Mouse (Mus musculus) midbrain, postnatal 0 days (tissue): ENCODE data around the gene Slc16a3. TPM values are rescaled to one million over a fixed set of nuclear protein-coding genes. Genes with fewer than 3 reads are reported as not detected.
A peak's percentile ranks its signal among the peaks of the same experiment; 100 is the strongest.

Experiments
- ATAC-seq: fragments of 200-750 bp; cut with Nextera tagmentation; 2 replicates; pipeline ENCODE4 v1.8.0; 2017; ENCODE audit warnings: moderate number of reproducible peaks, mild to moderate bottlenecking, moderate TSS enrichment, moderate library complexity; ENCODE audit not compliant: low FRiP score
- DNase-seq: peaks from one replicate; pipeline ENCODE4 v3.0.0-alpha.2; 2015; ENCODE audit warnings: low spot score
- H3K27ac ChIP-seq: fragments of 300-500 bp; sonication (generic); 2 replicates; pipeline ENCODE4 v1.5.1; 2014; ENCODE audit warnings: low read depth, mild to moderate bottlenecking, low read length, mixed read lengths
- H3K27me3 ChIP-seq: fragments of 300-500 bp; sonication (generic); 2 replicates; pipeline ENCODE4 v1.6.1; 2014; ENCODE audit warnings: low read length, control low read depth, mixed read lengths; ENCODE audit not compliant: insufficient read depth
- H3K36me3 ChIP-seq: fragments of 300-500 bp; sonication (generic); 2 replicates; pipeline ENCODE4 v1.6.1; 2014; ENCODE audit warnings: low read length, control low read depth, mixed read lengths; ENCODE audit not compliant: insufficient read depth
- H3K4me1 ChIP-seq: fragments of 300-500 bp; sonication (generic); 2 replicates; pipeline ENCODE4 v1.6.1; 2014; ENCODE audit warnings: mild to moderate bottlenecking, control low read depth, antibody characterized with exemption, low read length, mixed read lengths; ENCODE audit not compliant: insufficient read depth
- H3K4me2 ChIP-seq: fragments of 300-500 bp; sonication (generic); 2 replicates; pipeline ENCODE4 v1.6.1; 2014; ENCODE audit warnings: low read depth, mild to moderate bottlenecking, low read length, mixed read lengths; ENCODE audit not compliant: poor library complexity, severe bottlenecking
- H3K4me3 ChIP-seq: fragments of 300-500 bp; sonication (generic); 2 replicates; pipeline ENCODE4 v1.5.1; 2014; ENCODE audit warnings: low read depth, mild to moderate bottlenecking, low read length, moderate library complexity
- H3K9ac ChIP-seq: fragments of 300-500 bp; sonication (generic); replicated peaks from 2 replicates; pipeline ENCODE4 v1.6.1; 2014; ENCODE audit warnings: mild to moderate bottlenecking, low read length, moderate library complexity, mixed read lengths; ENCODE audit not compliant: poor library complexity, severe bottlenecking
- H3K9me3 ChIP-seq: fragments of 300-500 bp; sonication (generic); 2 replicates; pipeline ENCODE4 v1.6.1; 2016; ENCODE audit warnings: low read length, control low read depth
- CTCF ChIP-seq: IDR thresholded peaks from 2 replicates; pipeline ENCODE4 v1.5.1; 2016; ENCODE audit warnings: antibody characterized with exemption, mild to moderate bottlenecking
- WGBS: fragments of 180-500 bp; shearing (Covaris S2); extraction: QIAGEN DNeasy Blood & Tissue Kit; methylation state at CpG from one replicate; pipeline ENCODE4 v1.1.7; 2014; 5-methylcytosine and 5-hydroxymethylcytosine counted together
- polyA plus RNA-seq: library from polyadenylated mRNA; unstranded; fragments of >200 nt; fragmentation: Nextera tagmentation; extraction: Ambion mirVana; gene quantifications from 2 replicates; pipeline ENCODE4 v1.2.1, GENCODE M21; 2015
- total RNA-seq: library from RNA; depleted of rRNA; stranded (reverse); fragments of >200 nt; gene quantifications from 2 replicates; pipeline ENCODE4 v1.2.3, GENCODE M21; 2014; rRNA removed

Slc16a3 gene
- total RNA-seq = 14.6 and 20.2 TPM in 2 replicates
- 3.2 and 4.1 TPM in 2 replicates for polyA plus RNA-seq

- Histone ChIP-seq H3K27ac (no peak within 1 kb of the TSS), H3K9ac (0 out of 2 replicates have a peak within 1 kb of the TSS, but pooled peaks have one; percentile 19), H3K9me3 (no peaks in the 10 kb centered on the region), H3K4me3 (peak within 1 kb of the TSS; percentile 35), H3K4me1 (0 out of 2 replicates have a peak, but pooled peaks cover 11% of the 10 kb centered on the region), H3K27me3 (peaks cover 25% of the 10 kb centered on the region), H3K4me2 (peak within 1 kb of the TSS; percentile 51), H3K36me3 (no peaks in the 10 kb centered on the region)
- 40% methylated on average over 12 of the region's 12 CpGs for WGBS
- DNase-seq (no peak), ATAC-seq (no peak)
- no peak for TF ChIP-seq CTCF
Measured at GRCm38 (mm10) chr11:120948328-120948727, at the start of gene Slc16a3. Slc16a3 (plus strand) TSS chr11:120948480.

DNA sequence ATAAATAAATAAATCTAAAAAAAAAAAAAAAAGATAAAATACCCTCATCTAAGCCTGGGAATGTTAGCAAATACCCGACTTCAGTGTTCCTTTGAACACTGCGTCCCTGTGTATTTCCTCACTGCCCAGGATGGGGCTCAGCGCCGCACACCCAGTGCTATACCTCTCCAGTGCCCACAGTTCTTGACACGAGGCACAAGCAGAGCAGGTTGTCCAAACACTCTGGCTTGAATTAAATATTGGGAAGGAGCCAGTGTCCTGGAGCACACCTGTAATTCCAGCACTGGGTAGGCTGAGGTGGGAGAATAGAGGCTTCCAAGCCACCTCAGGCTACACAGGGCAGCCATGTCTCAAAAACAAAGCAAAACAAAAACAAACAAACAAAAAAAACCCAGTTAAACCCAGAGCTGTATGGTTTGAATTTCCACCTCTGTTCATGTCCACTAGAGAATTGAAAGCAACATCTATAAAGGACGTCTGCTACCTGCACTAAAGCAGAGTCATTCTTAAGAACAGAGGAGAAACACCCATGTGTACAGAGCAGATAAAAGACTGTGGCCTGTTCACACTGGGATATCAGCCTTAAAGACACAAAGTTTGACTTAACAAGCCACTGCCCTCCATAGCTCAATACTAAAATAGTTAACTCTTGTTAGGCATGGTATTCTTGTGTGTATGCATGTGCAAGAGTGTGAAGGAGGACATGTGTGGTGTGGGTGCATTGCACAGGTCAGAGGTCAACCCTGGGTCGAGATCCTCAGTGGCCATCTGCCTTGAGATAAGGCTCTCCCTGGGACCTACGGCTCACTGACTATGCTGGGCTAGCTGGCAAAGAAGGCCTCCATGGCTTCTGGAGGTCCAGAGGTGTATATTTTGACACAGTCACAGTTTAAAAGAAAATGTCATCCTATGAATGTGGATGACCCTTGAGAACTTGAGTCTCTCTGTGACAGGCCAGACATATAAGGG is 47.7 kb upstream of the Slc16a3 start:
- no peaks in the 10 kb centered on the region for H3K9me3 ChIP-seq
- H3K9ac ChIP-seq = no peak overlapping the region
- no peak overlapping the region for H3K27ac ChIP-seq
- H3K4me3 ChIP-seq = no peak overlapping the region
- ATAC-seq (no peak), DNase-seq (no peak)
- no peak for TF ChIP-seq CTCF
- H3K4me2 ChIP-seq = no peak overlapping the region
- H3K36me3 ChIP-seq = peaks cover 27% of the 10 kb centered on the region
- no peaks in the 10 kb centered on the region for H3K4me1 ChIP-seq
- no peaks in the 10 kb centered on the region for H3K27me3 ChIP-seq
- WGBS = 93% methylated on average over 8 of the region's 8 CpGs

DNA sequence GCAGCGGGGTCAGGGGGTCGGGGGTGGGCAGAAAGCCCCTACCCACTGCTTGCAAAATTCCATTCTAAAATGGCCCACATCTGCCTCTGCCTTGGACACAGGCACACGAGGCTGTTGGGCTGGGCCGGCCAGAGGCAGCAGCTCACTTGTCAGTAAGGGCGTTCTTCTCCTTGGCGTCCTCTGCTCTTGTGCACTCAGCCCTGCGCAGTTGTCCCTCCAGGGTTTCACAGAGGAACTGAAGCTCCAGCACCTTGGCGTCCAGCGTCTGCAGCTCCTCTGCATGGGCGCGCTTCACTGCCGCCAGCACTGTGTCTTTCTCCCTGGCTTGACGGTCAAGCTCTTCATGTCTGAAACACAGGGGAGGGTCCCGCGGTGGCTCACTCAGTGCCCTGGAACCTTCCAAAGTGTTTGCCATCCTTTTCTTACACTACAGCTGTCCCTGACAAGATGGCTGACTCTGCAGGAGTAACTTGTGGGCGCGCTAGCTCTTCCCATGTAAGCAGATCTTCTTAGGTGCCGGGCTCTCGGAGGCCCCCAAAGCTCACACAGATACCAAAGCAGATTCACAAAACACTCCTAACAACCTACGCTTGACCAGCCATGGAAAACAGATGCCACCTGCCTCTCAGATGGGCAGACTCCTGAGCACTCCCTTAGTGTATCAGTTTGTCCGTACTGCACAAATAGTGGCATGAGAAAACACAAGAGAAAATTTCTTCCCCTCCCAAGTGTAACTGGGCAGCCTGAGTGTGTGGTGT is 46.4 kb upstream of the Slc16a3 start:
- Histone ChIP-seq H3K27ac (no peak overlapping the region), H3K36me3 (peaks cover 20% of the 10 kb centered on the region), H3K4me2 (no peak overlapping the region), H3K27me3 (no peaks in the 10 kb centered on the region), H3K9ac (no peak overlapping the region), H3K9me3 (no peaks in the 10 kb centered on the region), H3K4me1 (no peaks in the 10 kb centered on the region), H3K4me3 (no peak overlapping the region)
- ATAC-seq (no peak), DNase-seq (no peak)
- 78% methylated on average over 21 of the region's 21 CpGs for WGBS
- no peak for TF ChIP-seq CTCF

GRCm38 (mm10) chr11:120902487-120903142 is 45.7 kb upstream of the Slc16a3 start:
- H3K4me2 ChIP-seq = no peak overlapping the region
- H3K4me3 ChIP-seq = no peak overlapping the region
- no peak overlapping the region for H3K9ac ChIP-seq
- no peaks in the 10 kb centered on the region for H3K9me3 ChIP-seq
- WGBS = 58% methylated on average over 10 of the region's 10 CpGs
- no peak overlapping the region for H3K27ac ChIP-seq
- H3K36me3 ChIP-seq = peaks cover 17% of the 10 kb centered on the region
- H3K27me3 ChIP-seq = no peaks in the 10 kb centered on the region
- no peak for TF ChIP-seq CTCF
- H3K4me1 ChIP-seq = no peaks in the 10 kb centered on the region
- ATAC-seq (no peak), DNase-seq (no peak)

DNA sequence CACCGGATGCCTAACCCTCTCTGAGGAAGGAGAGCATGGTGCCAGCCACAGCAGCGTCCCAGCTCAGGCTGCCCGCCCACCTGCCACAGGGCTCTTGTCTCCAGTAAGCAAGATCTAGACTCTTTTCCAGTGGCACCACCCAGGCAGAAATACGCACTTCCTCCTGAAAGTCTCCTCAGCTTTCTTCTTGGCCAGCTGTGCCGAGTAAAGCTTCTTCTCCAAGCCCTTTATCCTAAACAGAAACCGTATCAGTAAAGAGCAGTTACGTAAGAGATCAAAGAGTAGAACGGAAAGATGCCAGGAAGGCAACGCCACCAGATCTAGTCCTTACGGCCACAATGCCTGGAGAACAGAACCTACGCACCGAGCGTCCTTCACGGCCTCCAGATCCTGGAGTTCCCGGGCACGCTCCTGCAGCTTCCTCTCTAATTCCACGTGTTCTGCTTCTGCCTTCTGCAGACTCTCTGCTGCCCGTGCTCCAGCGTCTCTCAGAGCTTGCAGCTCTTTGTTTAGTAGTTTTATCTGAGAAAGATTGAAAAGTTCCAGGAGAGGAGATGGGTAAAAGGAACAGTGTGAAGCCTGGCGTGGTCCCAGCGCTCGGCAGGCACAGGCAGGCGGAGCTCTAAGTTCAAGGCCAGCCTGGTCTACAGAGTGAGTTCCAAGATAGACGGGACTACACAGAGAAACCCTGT is 45.0 kb upstream of the Slc16a3 start:
- Histone ChIP-seq H3K4me3 (no peak overlapping the region), H3K4me2 (no peak overlapping the region), H3K36me3 (peaks cover 16% of the 10 kb centered on the region), H3K4me1 (no peaks in the 10 kb centered on the region), H3K9me3 (no peaks in the 10 kb centered on the region), H3K27ac (no peak overlapping the region), H3K9ac (no peak overlapping the region), H3K27me3 (no peaks in the 10 kb centered on the region)
- no peak for TF ChIP-seq CTCF
- ATAC-seq (no peak), DNase-seq (no peak)
- WGBS = 87% methylated on average over 24 of the region's 24 CpGs
